Comparison of ENCODE assay signal across 18 mouse cellular contexts in the genomic region with DNA sequence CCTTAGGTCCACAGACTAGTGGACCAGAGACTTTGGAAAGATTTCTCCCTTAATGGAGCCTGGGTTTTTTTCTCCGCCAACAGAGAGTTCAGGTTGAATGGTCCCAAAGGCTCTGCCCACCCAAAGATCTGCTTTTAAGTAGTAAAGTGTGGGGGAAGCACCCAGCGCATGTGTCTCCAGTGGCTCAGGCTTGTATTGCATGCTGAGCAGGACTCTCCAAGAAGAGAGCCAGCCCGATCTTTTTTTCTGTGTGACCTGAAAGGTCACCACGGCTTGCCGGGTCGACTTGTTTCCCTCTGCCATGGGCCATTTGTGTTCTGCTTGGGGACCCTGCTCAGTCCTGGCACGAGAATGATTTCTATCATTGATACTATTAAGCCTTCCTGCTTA. TPM values are rescaled to one million over a fixed set of nuclear protein-coding genes. Genes with fewer than 3 reads are reported as not detected.
A peak's percentile ranks its signal among the peaks of the same experiment; 100 is the strongest.
DNase-seq lines count a peak whose midpoint lies in the region; ATAC-seq and TF ChIP-seq lines count a peak whose summit lies in the region.
"Had no signal": no experiment of that assay in that cellular context is flagged by ENCODE, and none has a peak within 500 bp of the region (broad histone marks: within the 10 kb centered on the region; RNA-seq: fewer than 3 reads in every experiment).

No protein-coding gene starts in this region.

- 25% methylated on average over 7 of the region's 7 CpGs for WGBS in neural tube, embryonic 13.5 days
- WGBS in forebrain, embryonic 14.5 days, result 51% methylated on average over 7 of the region's 7 CpGs

- no peak overlapping the region for H3K9ac ChIP-seq in neural tube, embryonic 13.5 days
- H3K9ac ChIP-seq in forebrain, embryonic 14.5 days (ENCODE audit: low read length), result no peak overlapping the region
- H3K9ac ChIP-seq: embryonic facial prominence, embryonic 12.5 days; heart, embryonic 15.5 days; liver, embryonic 12.5 days; lung, embryonic 15.5 days had no signal

- peak overlapping the region; percentile 70 for H3K27ac ChIP-seq in neural tube, embryonic 13.5 days (replicated peaks)
- H3K27ac ChIP-seq in forebrain, embryonic 14.5 days (ENCODE audit: low read depth, low read length), result no peak overlapping the region
- H3K27ac ChIP-seq: embryonic facial prominence, embryonic 12.5 days; heart, embryonic 15.5 days; liver, embryonic 12.5 days; lung, embryonic 15.5 days had no signal

- ATAC-seq in neural tube, embryonic 13.5 days (ENCODE audit: low read depth), result no peak
- ATAC-seq in forebrain, embryonic 14.5 days, result no peak
- ATAC-seq: CD4-positive, CD25-positive, alpha-beta regulatory T cell, adult 4 months; liver, embryonic 12.5 days had no signal

- TF ChIP-seq POLR2A in brain, embryonic 14.5 days (IDR thresholded peaks at IDR 0.05; ENCODE audit: borderline replicate concordance, extremely low read depth, insufficient read depth, insufficient read length, poor library complexity, severe bottlenecking), result no peak

- no peaks in the 10 kb centered on the region for H3K27me3 ChIP-seq in neural tube, embryonic 13.5 days
- no peaks in the 10 kb centered on the region for H3K27me3 ChIP-seq in forebrain, embryonic 14.5 days (replicated peaks; ENCODE audit: control insufficient read depth, insufficient read depth, low read length)
- H3K27me3 ChIP-seq: embryonic facial prominence, embryonic 12.5 days; heart, embryonic 15.5 days; liver, embryonic 12.5 days; lung, embryonic 15.5 days had no signal

- H3K4me3 ChIP-seq in neural tube, embryonic 13.5 days, result no peak overlapping the region
- H3K4me3 ChIP-seq in forebrain, embryonic 14.5 days (ENCODE audit: low read depth, low read length), result no peak overlapping the region
- H3K4me3 ChIP-seq: embryonic facial prominence, embryonic 12.5 days; heart, embryonic 15.5 days; liver, embryonic 12.5 days; lung, embryonic 15.5 days; myocyte had no signal

- H3K9me3 ChIP-seq in neural tube, embryonic 13.5 days, result no peaks in the 10 kb centered on the region
- H3K9me3 ChIP-seq in forebrain, embryonic 14.5 days (replicated peaks; ENCODE audit: control insufficient read depth, low read length), result no peaks in the 10 kb centered on the region
- H3K9me3 ChIP-seq: embryonic facial prominence, embryonic 12.5 days; heart, embryonic 15.5 days; liver, embryonic 12.5 days; lung, embryonic 15.5 days had no signal

- H3K4me2 ChIP-seq in neural tube, embryonic 13.5 days, result no peak overlapping the region
- no peak overlapping the region for H3K4me2 ChIP-seq in forebrain, embryonic 14.5 days (ENCODE audit: low read length)
- H3K4me2 ChIP-seq: embryonic facial prominence, embryonic 12.5 days; heart, embryonic 15.5 days; liver, embryonic 12.5 days; lung, embryonic 15.5 days had no signal

- peak; percentile 40; the same call in 1 of the 2 replicates for TF ChIP-seq CTCF in brain, embryonic 14.5 days (IDR thresholded peaks at IDR 0.05; ENCODE audit: borderline replicate concordance, extremely low read depth, insufficient read depth, insufficient read length)

- H3K4me1 ChIP-seq in neural tube, embryonic 13.5 days (replicated peaks), result peaks cover 32% of the 10 kb centered on the region
- H3K4me1 ChIP-seq in forebrain, embryonic 14.5 days (ENCODE audit: control insufficient read depth, insufficient read depth, low read length), result no peaks in the 10 kb centered on the region
- H3K4me1 ChIP-seq: embryonic facial prominence, embryonic 12.5 days; heart, embryonic 15.5 days; lung, embryonic 15.5 days had no signal

- DNase-seq in kidney, postnatal 4 days, result peak; percentile 33 to 55
- no peak for DNase-seq in kidney, postnatal 10 days
- DNase-seq in brain, embryonic 14.5 days (ENCODE audit: low read depth), result no peak
- DNase-seq in embryo, embryonic 9.5 days (ENCODE audit: extremely low spot score), result peak; percentile 19
- DNase-seq in thymus, postnatal 36 days, result no peak
- no peak for DNase-seq in forebrain, embryonic 14.5 days (ENCODE audit: low spot score)
- DNase-seq: adrenal gland, postnatal 10 days; cerebellum, adult 9-10 months; heart, adult 11 months; kidney, adult 8-10 months; thymus, adult 2 months had no signal

- no peaks in the 10 kb centered on the region for H3K36me3 ChIP-seq in neural tube, embryonic 13.5 days
- H3K36me3 ChIP-seq in forebrain, embryonic 14.5 days (ENCODE audit: control insufficient read depth, insufficient read depth, low read length), result no peaks in the 10 kb centered on the region
- H3K36me3 ChIP-seq: embryonic facial prominence, embryonic 12.5 days; heart, embryonic 15.5 days; liver, embryonic 12.5 days; lung, embryonic 15.5 days had no signal

RNA-seq across cellular contexts. Expression of a gene that starts 43.6 kb away (rescaled TPM):
- polyA plus RNA-seq in brain, embryonic 14.5 days (2012; rRNA removed), result 0.44 and 0.81 TPM in 2 replicates
- 1.7 and 2.2 TPM in 2 replicates for polyA plus RNA-seq in neural tube, embryonic 13.5 days (2015; fragmentation: Nextera tagmentation; extraction: Ambion mirVana)
- 0.20 and 0.37 TPM in 2 replicates for polyA plus RNA-seq in forebrain, embryonic 14.5 days (2014; fragmentation: Nextera tagmentation; extraction: Ambion mirVana)
- polyA plus RNA-seq: CD4-positive, CD25-positive, alpha-beta regulatory T cell, adult 4 months; myocyte had no signal

Comparison
In these comparisons a context has a peak if more than half of its experiments do, and no peak if none do; other contexts are left out.
1. DNase-seq: peak in kidney, postnatal 4 days (2 of 2) and embryo, embryonic 9.5 days (single experiment); none in kidney, postnatal 10 days (single experiment), brain, embryonic 14.5 days (single experiment), thymus, postnatal 36 days (0 of 2) and forebrain, embryonic 14.5 days (single experiment).